Mouse (Mus musculus) T-helper 1 cell (primary cell): Measurements from ENCODE around the gene Itga8.

Experiments
- in situ Hi-C: fragments of 300-600 bp; cut with MboI, MseI; formaldehyde crosslinking; loops from one replicate; pipeline ENCODE4 v1.15.1; 2025; ENCODE audit warnings: high pct_unique_total_duplicates

Itga8 gene

DNA sequence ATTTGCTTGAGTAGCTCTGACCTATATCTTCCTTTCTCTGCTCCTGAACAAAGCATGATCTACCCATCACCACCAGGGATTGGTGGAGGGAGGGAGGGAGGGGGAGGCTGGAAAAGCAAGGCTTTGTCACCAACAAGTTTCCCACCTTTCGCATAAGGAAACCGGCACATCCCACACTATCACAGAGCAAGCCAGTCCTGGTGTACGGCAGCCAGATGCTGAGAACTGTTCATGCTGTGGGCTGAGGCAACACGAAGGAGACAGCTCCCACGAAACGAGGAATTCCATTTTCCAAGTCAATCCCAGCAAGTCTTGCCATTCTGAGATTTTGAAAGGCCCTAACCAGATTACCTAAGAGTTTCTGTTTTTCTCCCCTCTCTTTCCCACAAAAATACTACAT, 6.6 kb downstream of the Itga8 start:
- in situ Hi-C loops: loop anchor here (25.0 kb wide), 1 partner anchor 283 kb away; no protein-coding TSS in a partner anchor

DNA sequence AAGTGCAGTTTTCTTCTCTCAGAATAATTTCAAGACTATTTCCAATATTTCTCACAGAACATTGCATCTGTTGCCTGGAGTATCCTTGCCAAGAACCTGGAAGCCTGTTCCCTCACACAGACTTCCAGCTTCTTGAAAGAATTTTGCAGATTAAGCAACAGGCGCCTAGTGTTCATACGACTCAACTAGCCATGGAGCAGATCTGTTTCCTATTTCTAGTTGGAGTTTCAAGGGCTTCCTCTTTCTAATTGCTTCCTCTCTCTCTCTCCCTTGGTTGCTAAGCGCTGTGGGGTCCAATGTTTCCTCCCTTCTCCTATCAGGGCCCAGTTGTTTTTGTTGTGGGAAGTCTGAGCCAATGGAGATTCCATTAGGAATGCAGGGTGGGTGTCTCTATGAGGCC, 7.7 kb downstream of the Itga8 start:
- in situ Hi-C loops: loop anchor here (25.0 kb wide), 1 partner anchor 282 kb away; no protein-coding TSS in a partner anchor

DNA sequence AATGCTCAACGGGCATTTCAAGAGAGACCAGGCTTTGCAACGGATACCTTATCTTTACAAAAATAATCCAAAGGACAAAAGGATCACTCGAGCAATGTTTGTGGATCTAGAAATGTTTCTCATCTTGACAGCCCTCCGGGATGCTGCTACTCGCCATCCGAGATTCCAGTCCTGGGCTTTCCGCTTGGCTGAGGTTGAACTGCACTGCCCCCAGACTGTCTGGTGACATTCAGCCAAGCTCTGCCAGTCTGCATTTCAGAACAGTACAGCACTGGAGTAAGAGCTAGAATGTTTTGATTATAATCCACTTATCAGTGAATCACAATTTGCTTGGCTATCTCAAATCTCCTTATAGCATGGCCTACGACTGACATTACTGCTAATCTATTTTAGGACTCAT, 8.3 kb downstream of the Itga8 start:
- in situ Hi-C loops: loop anchor here (25.0 kb wide), 1 partner anchor 281 kb away; no protein-coding TSS in a partner anchor

DNA sequence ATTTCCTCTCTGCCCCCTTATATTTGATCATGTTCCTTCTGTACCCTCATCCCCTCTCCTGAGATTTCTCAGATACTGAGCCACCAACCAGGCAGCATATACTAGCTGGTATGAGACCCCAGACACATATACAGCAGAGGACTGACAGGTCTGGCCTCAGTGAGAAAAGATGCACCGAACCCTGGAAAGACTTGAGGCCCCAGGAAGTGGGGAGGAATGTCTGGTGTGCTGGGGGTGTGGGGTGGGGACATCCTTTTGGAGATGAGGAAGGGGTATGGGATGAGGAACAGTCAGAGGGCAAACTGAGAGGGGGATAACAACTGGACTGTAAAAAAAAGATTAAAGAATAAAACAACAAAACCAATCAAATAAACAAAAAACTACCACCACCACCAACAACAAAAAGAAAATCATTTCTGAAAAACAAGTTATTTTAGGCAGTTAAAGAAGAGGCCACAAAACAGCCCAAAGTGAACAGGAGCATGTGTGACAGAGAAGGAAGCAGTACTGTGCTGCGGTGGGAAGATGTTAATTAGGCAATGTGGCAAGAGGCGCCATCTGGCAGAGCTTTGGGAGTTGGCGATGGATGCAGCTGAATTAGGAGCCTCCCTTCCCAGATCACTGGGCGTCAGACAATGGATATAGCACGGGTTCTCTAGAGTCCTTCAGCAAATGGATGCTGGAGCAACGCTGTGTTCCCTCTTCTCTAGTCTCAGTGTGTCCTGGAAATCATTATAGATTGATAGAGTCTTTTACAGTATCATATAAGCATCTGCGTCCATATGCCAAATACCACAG, 9.5 kb downstream of the Itga8 start:
- in situ Hi-C loops: loop anchor here (25.0 kb wide), 1 partner anchor 280 kb away; no protein-coding TSS in a partner anchor

DNA sequence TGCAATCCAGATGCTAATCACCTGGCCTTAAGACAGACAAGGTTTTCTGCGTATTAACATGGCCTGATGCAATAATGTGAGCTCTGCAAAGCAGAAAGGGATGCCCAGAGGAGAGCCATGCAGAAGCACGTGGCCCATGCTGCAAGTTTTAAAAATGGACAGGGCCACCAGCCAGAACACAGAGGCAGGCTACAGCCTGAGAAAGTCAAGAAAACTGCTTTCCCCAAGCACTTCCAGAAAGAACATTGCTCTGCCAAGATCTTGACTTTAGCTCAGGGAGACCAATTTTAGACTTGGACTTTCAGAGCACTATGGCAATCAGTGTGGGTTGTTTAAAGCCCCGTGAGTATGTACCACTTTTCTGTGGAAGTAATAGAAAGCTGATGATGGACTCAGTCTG, 11.5 kb downstream of the Itga8 start:
- in situ Hi-C loops: loop anchor here (25.0 kb wide), 1 partner anchor 278 kb away; no protein-coding TSS in a partner anchor

DNA sequence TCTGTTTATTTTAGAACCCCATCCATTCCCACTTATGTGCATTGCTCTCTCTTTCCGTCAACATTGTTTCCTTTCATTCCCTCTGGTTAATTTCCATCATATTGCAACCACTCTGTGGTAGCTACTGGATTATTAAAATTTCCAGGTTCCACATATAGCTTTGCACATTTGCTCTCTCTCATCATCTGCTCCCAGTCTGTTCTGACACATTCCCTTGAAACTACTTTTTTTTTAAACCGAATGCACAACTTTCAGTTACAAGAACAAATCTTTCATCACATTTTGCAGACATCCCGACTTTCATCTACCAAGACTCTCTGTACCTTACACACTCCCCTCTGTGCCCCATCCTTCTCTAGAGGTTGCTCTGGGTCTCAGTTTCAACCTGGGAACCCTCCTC, 13.9 kb downstream of the Itga8 start:
- in situ Hi-C loops: loop anchor here (25.0 kb wide), 1 partner anchor 276 kb away; no protein-coding TSS in a partner anchor

DNA sequence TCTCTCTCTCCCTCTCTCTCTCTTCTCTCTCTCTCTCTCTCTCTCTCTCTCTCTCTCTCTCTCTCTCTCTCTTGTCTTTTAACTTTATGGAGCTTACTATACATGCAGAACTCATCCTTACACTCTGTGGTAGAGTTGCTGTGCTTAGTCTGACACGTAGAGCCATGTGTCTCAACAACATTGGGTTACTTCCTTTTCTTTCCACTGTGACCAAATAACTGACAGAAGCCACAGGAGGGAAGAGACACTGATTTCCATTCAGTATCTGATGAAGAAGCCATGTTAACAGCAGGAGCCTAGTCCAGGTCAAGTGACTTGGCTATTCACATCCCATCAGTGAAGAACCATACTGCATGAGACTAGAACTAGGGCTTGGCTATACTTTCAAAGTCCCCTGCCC, 21.1 kb downstream of the Itga8 start:
- in situ Hi-C loops: loop anchor here (25.0 kb wide), 1 partner anchor 268 kb away; no protein-coding TSS in a partner anchor

DNA sequence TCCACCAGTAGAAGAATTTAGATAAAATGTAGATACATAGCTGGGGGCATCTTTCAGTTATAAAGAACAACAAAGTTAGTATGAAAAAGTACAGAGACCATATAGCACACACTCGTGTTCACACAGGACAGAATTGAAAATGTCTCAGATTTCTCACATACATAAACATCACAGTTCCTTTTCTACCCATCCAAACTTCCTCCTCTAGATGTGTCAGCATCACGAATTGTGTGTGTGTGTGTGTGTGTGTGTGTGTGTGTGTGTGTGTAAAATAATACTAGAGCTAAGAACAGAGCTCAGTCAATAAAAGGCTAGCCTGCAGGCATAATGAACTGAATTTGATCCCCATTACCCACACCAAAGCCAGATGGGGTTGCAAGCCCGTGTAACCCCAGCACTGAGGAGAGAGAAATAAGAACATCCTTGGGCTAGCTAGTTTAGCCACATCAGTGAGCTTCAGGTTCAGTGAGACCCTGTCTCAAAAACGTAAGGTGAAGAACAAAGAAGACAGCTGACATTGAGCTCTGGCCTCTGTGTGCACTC, 22.6 kb downstream of the Itga8 start:
- in situ Hi-C loops: loop anchor here (25.0 kb wide), 1 partner anchor 267 kb away; no protein-coding TSS in a partner anchor

DNA sequence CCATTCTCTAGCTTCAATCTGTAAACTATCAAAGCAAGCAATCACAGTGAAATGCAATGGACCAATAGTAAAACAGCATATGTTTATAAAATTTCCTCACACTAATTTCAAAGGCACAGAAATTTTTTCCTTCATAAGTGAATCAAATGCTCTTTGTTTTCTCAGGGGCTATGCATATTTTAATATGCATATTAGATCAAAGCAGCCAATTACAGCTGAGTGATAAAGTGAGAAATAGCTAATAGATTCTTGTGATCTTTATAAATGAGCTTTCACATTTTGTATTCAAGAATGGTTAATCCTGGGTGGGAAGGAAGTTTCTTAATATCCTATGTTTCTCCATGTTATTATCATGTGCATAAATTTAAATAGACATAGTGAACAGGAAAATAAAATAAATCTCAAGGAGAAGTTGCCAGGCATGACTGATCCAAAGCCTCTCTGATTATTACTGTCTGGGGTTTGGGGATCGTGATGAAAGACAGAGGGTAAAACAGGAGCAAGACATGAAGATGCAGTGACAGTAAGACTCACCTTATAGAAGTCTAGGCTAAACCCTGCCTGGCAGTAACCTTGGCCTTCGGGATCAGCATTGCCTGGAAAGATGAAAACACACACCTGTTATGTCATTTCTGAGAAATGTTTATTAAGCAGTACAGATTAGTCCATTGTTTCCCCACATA, 44.9 kb downstream of the Itga8 start:
- in situ Hi-C loops: no loop called here

DNA sequence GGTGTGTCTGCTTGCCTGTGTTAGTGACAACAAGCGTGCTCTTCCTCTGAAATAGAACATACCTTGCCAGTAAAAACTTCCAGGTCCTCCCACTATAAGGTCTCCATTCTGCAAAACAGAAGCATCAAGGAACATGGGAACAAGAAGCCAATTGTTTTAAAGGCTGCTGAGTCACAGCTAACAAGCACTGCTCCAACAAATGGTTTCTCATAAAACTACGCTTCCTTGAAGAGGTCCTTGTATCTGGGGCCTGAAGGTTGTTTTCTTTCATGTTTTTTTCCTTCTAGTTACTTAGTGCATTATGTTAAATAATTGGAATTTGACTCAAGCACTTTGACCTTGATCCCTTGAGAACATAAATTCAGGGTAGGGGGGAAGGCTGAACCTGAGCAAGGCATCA, 45.8 kb downstream of the Itga8 start:
- in situ Hi-C loops: no loop called here

DNA sequence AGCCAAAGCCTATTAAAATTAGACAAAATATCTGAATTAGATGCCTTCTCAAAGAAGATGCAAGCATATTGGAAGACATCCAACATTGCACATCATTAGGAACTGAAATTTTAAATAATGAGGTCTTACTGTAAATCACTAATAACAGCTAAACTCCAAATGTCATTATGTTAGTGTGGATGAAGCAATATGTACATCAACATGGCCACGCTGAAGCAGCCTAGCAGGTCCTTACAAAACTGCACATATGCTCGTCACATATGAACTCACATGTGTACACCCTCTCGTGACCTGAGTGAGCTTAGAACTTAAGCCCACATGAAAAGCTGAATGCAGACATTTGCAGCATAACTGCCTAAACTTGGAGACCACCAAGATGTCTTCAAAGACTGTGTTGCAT, 66.4 kb downstream of the Itga8 start:
- in situ Hi-C loops: loop anchor here (25.0 kb wide), 1 partner anchor 1527 kb away; no protein-coding TSS in a partner anchor

DNA sequence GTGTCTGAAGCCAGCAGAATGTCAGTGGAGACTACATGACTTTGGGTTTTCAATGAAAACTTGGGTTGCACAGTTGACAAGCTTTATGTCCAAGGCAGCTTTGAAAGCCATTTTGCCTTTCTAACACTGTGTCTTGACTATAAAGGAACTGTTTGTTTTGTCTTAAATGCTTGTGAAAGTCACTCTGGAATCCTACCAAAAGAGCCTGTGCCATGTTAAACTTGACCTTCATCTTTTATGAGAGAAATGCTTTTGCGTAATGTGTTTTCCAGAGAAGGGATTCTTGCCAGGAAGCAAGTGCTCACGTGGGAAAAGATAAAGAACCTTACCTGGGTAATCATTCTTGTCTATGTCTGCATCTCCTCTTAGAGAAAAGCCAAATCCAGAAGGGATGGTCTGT, 72.0 kb downstream of the Itga8 start:
- in situ Hi-C loops: loop anchor here (25.0 kb wide), 1 partner anchor 1533 kb away; no protein-coding TSS in a partner anchor

DNA sequence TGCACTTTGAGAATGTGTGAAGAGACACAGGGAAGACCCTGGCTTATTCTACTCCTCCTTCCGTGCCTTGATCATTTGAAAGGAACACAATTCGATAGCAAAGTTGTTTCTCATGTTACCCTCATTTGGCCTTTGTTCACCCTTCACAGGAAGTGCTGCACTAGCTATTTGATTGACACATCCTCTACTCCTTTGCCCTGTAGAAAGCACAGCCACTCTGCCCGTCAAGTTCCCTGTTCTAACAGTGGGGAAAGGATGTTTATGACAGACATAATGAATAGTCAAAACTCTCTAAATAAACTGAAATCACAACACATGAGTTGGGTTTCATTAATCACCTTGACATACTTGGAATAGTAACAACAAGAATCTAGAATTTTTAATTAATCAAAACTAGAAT, 73.4 kb downstream of the Itga8 start:
- in situ Hi-C loops: loop anchor here (25.0 kb wide), 1 partner anchor 1534 kb away; no protein-coding TSS in a partner anchor

DNA sequence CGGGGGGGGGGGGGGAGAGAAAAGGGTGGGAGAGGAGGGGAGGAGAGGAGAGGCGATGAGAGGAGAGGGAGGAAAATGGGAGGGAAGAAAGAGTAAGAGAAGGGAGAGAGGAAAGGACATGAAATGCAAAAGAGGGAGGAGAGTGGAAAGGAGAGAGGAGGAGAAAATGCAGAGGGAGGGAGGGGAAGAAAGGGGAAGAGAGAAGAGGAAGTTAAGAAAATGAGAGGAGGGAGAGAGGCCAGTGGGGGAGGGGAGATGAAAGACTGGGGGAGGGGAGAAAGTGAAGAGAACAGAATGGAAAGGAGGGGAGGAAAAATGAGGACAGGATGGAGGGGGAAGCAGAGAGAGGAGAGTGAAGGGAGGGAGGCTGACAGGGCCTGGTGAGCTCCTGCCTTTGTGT, 74.5 kb downstream of the Itga8 start:
- in situ Hi-C loops: loop anchor here (25.0 kb wide), 1 partner anchor 1535 kb away; no protein-coding TSS in a partner anchor

DNA sequence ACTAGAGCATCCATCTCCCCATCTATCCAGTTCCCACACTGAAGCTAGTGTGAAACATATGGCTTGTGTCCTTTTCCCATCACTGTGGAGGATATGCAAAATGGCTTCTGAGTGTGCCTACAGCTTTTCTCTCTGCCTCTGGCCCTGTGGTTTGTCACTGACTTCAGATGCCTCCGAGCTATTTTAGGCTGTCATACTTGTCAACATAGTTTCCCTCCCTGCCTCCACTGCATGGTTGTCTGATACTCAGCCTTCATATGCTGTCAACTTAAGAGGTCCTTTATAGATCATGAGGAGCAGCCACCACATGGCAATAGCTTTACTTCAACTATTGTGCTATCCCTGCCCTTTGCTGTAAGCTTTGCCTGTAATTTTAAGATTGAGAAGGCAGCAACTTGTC, 75.4 kb downstream of the Itga8 start:
- in situ Hi-C loops: loop anchor here (25.0 kb wide), 1 partner anchor 1536 kb away; no protein-coding TSS in a partner anchor

DNA sequence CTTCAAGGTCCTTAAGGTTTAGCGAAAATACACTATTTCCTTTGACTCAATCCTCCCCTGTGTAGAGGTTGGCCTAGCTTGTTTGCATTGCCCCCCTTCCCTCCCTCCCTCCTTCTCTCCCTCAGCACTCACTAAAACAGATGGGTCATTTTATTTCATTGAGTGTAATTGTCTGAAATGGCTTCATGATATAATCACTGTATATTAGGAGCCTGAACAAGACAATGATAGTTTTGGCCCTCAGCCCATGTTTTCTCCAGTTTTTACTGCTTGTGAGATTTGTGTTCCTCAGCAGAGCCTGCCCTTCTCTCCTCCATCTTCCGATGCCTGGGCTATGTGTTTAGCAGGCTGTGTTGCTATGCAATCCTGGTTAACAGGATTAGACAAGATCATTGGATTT, 80.1 kb downstream of the Itga8 start:
- in situ Hi-C loops: no loop called here

DNA sequence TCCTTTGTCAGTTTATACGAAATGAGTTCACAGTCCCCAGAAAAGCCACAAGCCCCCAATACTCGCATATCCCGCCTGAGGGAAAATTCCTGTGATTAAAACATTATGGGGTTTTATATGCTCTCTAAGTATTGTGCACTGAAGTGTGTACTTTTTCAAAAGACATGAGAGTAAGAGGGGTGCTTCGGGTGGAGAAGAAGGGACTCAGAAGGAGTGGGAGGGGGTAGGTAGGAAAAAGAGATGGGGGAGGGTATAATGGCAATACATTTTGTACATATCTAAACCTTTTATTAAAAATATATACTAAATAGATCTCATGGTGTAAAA, 88.3 kb downstream of the Itga8 start:
- in situ Hi-C loops: no loop called here

DNA sequence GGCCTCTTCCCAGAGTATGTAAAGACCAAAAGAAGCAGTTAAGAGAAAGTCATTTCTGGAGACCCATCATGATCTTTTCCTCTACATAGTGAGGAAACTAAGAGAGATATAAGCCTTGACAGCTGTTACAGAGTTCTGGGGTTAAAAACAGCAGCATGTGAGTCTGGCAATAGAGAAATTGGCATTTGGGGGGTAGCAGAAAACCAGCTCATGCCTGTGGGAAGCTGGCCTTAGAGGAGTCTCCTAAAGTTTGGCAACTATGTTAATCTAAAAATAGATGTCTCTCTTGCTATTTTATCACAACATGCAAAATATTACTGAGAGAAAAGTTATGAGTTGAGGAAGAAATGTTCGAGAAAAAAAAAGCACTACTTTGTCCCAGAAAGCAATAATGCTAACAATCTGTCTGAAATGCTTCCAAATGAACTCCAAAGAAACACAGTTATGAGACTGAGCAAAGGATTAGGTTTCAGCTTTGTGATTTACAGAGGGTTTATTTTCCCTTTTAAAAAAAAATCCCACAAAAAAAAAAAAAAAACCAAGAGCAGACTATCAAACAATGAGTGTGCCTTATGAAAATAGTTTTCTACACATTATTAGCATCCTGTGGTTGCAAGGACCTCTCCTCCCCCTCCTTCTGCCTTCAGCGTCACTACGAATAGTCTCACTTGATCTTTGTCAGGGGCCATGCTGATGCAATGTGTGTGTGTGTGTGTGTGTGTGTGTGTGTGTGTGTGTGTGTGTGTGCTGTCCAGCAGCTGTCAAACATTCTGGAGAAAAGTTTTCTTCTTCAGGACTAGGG, 88.9 kb downstream of the Itga8 start:
- in situ Hi-C loops: no loop called here

DNA sequence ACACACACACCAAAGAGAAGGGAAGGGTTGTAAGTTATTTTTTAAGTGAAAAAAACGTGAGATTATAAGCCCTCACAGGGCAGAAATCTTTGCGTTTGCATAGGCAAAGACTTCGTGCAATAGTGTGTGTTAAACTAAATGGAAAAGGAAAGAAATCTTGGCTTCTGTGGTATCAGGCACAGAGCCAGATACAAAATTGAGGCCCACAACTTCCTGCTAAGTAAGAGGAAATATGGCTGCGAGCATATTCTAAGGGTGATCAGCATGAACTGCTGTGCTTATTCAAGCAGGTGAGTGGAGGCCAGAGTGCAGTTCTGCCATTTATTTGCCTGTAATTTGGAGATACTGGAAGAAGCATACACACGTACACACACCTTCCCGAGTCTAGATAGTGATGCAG, 93.6 kb downstream of the Itga8 start:
- in situ Hi-C loops: no loop called here

DNA sequence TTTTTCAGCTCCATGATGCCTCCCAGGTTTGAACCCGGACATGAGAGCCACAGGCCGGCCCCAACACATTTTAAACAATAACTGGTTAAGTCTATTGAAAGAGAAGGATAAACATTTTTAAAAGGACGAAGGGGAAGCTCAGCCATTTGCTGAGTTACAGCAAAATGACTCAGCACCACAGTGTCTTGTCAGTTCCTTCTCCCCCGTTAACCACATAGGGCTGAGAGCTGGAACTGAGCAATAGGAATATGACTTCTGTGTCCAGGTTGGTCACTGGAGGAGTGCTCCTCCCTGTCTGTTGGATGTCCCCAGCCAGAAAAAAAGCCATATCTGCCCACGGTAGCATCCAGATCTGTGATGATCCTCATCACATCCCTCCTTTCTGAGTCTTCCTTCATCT, 95.4 kb downstream of the Itga8 start:
- in situ Hi-C loops: no loop called here

DNA sequence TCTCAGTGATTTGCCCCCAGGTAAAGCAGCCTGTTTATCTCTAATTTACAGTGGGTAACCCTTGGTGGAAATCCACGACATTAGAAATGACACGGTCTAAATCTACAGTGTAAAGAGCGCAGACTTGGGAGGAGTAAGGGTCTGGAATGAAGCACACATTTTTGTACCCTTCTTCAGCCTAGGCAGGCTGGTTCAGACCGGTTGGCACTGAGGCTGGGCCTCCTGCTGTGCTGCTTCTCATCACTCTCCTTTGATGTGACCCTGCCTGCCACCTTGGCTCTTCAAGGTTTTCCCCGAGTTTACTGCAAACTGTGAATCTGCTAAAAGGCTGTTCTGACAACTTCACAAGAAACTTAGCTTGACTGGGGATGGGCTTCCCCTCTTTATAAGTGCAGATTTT, 95.8 kb downstream of the Itga8 start:
- in situ Hi-C loops: no loop called here
